Mouse (Mus musculus) lung, postnatal 10 days (tissue): ENCODE measurements around the gene Trdn.

Experiments
- DNase-seq: peaks from one replicate; pipeline ENCODE4 v3.0.0; 2021

The Trdn gene

DNA sequence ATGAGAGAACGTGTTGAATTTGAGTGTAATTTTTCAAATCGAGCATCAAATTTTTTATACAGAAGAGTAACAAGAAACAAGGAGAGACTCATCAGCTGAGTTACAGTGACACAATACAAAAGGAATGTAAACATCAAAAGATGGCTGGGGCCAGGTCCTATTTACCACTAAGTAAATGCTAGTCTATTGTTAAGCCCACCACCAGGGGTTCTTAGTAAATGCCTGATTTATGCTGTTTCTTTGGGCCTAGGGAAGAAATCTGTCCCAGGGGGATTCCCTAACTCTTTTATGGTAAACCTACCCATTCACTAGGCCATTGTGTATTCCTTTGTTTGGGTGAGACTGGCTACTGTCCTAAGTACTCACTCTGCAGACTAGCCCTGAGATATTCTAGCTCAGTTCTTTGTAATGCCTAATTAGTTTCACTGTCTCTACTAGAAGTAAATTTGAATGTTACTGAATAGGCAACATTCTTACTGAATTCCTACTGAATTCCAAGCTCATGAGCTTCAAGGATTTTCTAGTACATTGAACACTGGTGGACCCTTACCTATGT lies 295.2 kb downstream of the Trdn start:
- DNase-seq = no peak
